Mouse (Mus musculus) forebrain, postnatal 0 days (tissue): ENCODE data around the gene Gne. TPM values are rescaled to one million over a fixed set of nuclear protein-coding genes. Genes with fewer than 3 reads are reported as not detected.

Experiments
- ATAC-seq: fragments of 200-750 bp; cut with Nextera tagmentation; 2 replicates; pipeline ENCODE4 v1.8.0; 2017; ENCODE audit warnings: mild to moderate bottlenecking, moderate library complexity
- DNase-seq: peaks from one replicate; pipeline ENCODE4 v3.0.0-alpha.2; 2015
- H3K27ac ChIP-seq: fragments of 300-500 bp; sonication (generic); 2 replicates; pipeline ENCODE4 v1.5.1; 2014; ENCODE audit warnings: low read depth, mild to moderate bottlenecking, antibody characterized with exemption, low read length, moderate library complexity, mixed read lengths
- H3K27me3 ChIP-seq: fragments of 300-500 bp; sonication (generic); 2 replicates; pipeline ENCODE4 v1.6.1; 2014; ENCODE audit warnings: mild to moderate bottlenecking, low read length, mixed read lengths; ENCODE audit not compliant: insufficient read depth
- H3K36me3 ChIP-seq: fragments of 300-500 bp; sonication (generic); 2 replicates; pipeline ENCODE4 v1.6.1; 2014; ENCODE audit warnings: mild to moderate bottlenecking, moderate library complexity; ENCODE audit not compliant: insufficient read depth
- H3K4me1 ChIP-seq: fragments of 300-500 bp; sonication (generic); 2 replicates; pipeline ENCODE4 v1.6.1; 2014; ENCODE audit warnings: antibody characterized with exemption; ENCODE audit not compliant: insufficient read depth
- H3K4me2 ChIP-seq: fragments of 300-500 bp; sonication (generic); 2 replicates; pipeline ENCODE4 v1.6.1; 2014; ENCODE audit warnings: low read depth, mild to moderate bottlenecking, moderate library complexity
- H3K4me3 ChIP-seq: fragments of 300-500 bp; sonication (generic); 2 replicates; pipeline ENCODE4 v1.5.1; 2014; ENCODE audit warnings: low read depth, low read length, mixed read lengths
- H3K9ac ChIP-seq: fragments of 300-500 bp; sonication (generic); 2 replicates; pipeline ENCODE4 v1.6.1; 2014; ENCODE audit warnings: mild to moderate bottlenecking
- H3K9me3 ChIP-seq: fragments of 300-500 bp; sonication (generic); 2 replicates; pipeline ENCODE4 v1.6.1; 2016; ENCODE audit warnings: low read length
- CTCF ChIP-seq: sonication (generic); IDR thresholded peaks from 2 replicates; pipeline ENCODE4 v1.5.1; 2016; ENCODE audit warnings: antibody characterized with exemption, control low read depth, low read depth
- WGBS: fragments of 180-500 bp; shearing (Covaris S2); extraction: QIAGEN DNeasy Blood & Tissue Kit; methylation state at CpG from one replicate; pipeline ENCODE4 v1.1.7; 2014; 5-methylcytosine and 5-hydroxymethylcytosine counted together
- polyA plus RNA-seq: library from polyadenylated mRNA; unstranded; fragments of >200 nt; fragmentation: Nextera tagmentation; extraction: Ambion mirVana; gene quantifications from 2 replicates; pipeline ENCODE4 v1.2.1, GENCODE M21; 2015
- total RNA-seq: library from RNA; depleted of rRNA; stranded (reverse); fragments of >200 nt; gene quantifications from 2 replicates; pipeline ENCODE4 v1.2.3, GENCODE M21; 2014

Gene Gne
- total and polyA plus RNA-seq, 2 experiments from 2014 or later = 25.2 to 36.5 TPM

GRCm38 (mm10) chr4:44092359-44092758, 8.4 kb upstream of the Gne start:
- ATAC-seq (no peak), DNase-seq (no peak)
- no peak for TF ChIP-seq CTCF

GRCm38 (mm10) chr4:44085566-44085965, 1.6 kb upstream of the Gne start:
- TF ChIP-seq CTCF = no peak
- DNase-seq = no peak
- no peak overlapping the region for H3K27ac ChIP-seq
- 90% methylated on average over 3 of the region's 3 CpGs for WGBS
- no peak for ATAC-seq
- no peak overlapping the region for H3K9ac ChIP-seq
- no peaks in the 10 kb centered on the region for H3K27me3 ChIP-seq
- H3K36me3 ChIP-seq = no peaks in the 10 kb centered on the region
- H3K4me1 ChIP-seq = no peaks in the 10 kb centered on the region
- no peak overlapping the region for H3K4me3 ChIP-seq
- no peak overlapping the region for H3K4me2 ChIP-seq
- H3K9me3 ChIP-seq = no peaks in the 10 kb centered on the region

More at GRCm38 (mm10) chr4:44092359-44092758, 8.4 kb upstream of the Gne start:
- Histone ChIP-seq H3K4me2 (no peak overlapping the region), H3K4me3 (no peak overlapping the region), H3K27me3 (no peaks in the 10 kb centered on the region), H3K4me1 (no peaks in the 10 kb centered on the region), H3K9ac (no peak overlapping the region), H3K36me3 (no peaks in the 10 kb centered on the region), H3K9me3 (no peaks in the 10 kb centered on the region), H3K27ac (no peak overlapping the region)
- WGBS = 83% methylated on average over 11 of the region's 11 CpGs

GRCm38 (mm10) chr4:44084602-44085325, 787 bp upstream of the Gne start:
- no peak; the same call in 1 of the 2 replicates for TF ChIP-seq CTCF

GRCm38 (mm10) chr4:44078358-44078933, 5.5 kb downstream of the Gne start:
- WGBS = 88% methylated on average over 7 of the region's 7 CpGs
- no peaks in the 10 kb centered on the region; the same call in 1 of the 2 replicates for H3K27me3 ChIP-seq
- no peak overlapping the region for H3K9ac ChIP-seq
- TF ChIP-seq CTCF = no peak
- H3K27ac ChIP-seq = no peak overlapping the region
- no peak overlapping the region for H3K4me3 ChIP-seq
- no peak overlapping the region for H3K4me2 ChIP-seq
- H3K9me3 ChIP-seq = no peaks in the 10 kb centered on the region
- no peaks in the 10 kb centered on the region for H3K36me3 ChIP-seq
- no peaks in the 10 kb centered on the region for H3K4me1 ChIP-seq
- DNase-seq (no peak), ATAC-seq (no peak)

More at GRCm38 (mm10) chr4:44084602-44085325, 787 bp upstream of the Gne start:
- H3K9ac ChIP-seq = no peak overlapping the region
- H3K4me2 ChIP-seq = no peak overlapping the region
- H3K4me1 ChIP-seq = no peaks in the 10 kb centered on the region
- no peak for DNase-seq
- H3K36me3 ChIP-seq = no peaks in the 10 kb centered on the region
- no peak for ATAC-seq
- no peaks in the 10 kb centered on the region for H3K9me3 ChIP-seq
- no peaks in the 10 kb centered on the region for H3K27me3 ChIP-seq
- H3K4me3 ChIP-seq = no peak overlapping the region
- WGBS = 74% methylated on average over 13 of the region's 13 CpGs
- no peak overlapping the region for H3K27ac ChIP-seq

- Histone ChIP-seq H3K4me2 (no peak overlapping the region), H3K27ac (no peak overlapping the region), H3K27me3 (no peaks in the 10 kb centered on the region; the same call in 1 of the 2 replicates), H3K4me3 (no peak overlapping the region), H3K9ac (no peak overlapping the region), H3K4me1 (peaks cover 9% of the 10 kb centered on the region; the same call in 1 of the 2 replicates), H3K36me3 (no peaks in the 10 kb centered on the region), H3K9me3 (no peaks in the 10 kb centered on the region)
- no peak for TF ChIP-seq CTCF
- 74% methylated on average over 4 of the region's 4 CpGs for WGBS
- no peak for ATAC-seq
- no peak for DNase-seq
These were observed 9.6 kb downstream of the Gne start for GRCm38 (mm10) chr4:44074422-44074821.

GRCm38 (mm10) chr4:44073799-44074198, 10.2 kb downstream of the Gne start:
- H3K27ac ChIP-seq = no peak overlapping the region
- no peak for ATAC-seq
- no peaks in the 10 kb centered on the region; the same call in 1 of the 2 replicates for H3K27me3 ChIP-seq
- no peak overlapping the region for H3K4me3 ChIP-seq
- DNase-seq = no peak
- no peaks in the 10 kb centered on the region for H3K36me3 ChIP-seq
- H3K9ac ChIP-seq = no peak overlapping the region
- H3K4me1 ChIP-seq = peaks cover 9% of the 10 kb centered on the region; the same call in 1 of the 2 replicates
- no peak overlapping the region for H3K4me2 ChIP-seq
- WGBS = 86% methylated on average over 3 of the region's 3 CpGs
- no peak for TF ChIP-seq CTCF
- H3K9me3 ChIP-seq = no peaks in the 10 kb centered on the region

GRCm38 (mm10) chr4:44072873-44073441, 11.0 kb downstream of the Gne start:
- Histone ChIP-seq H3K9me3 (no peaks in the 10 kb centered on the region), H3K4me3 (peak overlapping the region; percentile 91), H3K4me1 (peaks cover 9% of the 10 kb centered on the region; the same call in 1 of the 2 replicates), H3K27me3 (no peaks in the 10 kb centered on the region; the same call in 1 of the 2 replicates), H3K36me3 (no peaks in the 10 kb centered on the region), H3K4me2 (peak overlapping the region; percentile 73), H3K27ac (peak overlapping the region; percentile 86), H3K9ac (peak overlapping the region; percentile 84)
- DNase-seq (no peak), ATAC-seq (peak; percentile 81)
- peak; percentile 43; the same call in 1 of the 2 replicates for TF ChIP-seq CTCF
- WGBS = 11% methylated on average over 9 of the region's 9 CpGs
